Mouse (Mus musculus): Measurements from ENCODE around the gene Cst3. TPM values are rescaled to one million over a fixed set of nuclear protein-coding genes. Genes with fewer than 3 reads are reported as not detected.
A peak's percentile ranks its signal among the peaks of the same experiment; 100 is the strongest.

The Cst3 gene
- polyA plus RNA-seq, 1 experiment = 1,366 TPM

DNA sequence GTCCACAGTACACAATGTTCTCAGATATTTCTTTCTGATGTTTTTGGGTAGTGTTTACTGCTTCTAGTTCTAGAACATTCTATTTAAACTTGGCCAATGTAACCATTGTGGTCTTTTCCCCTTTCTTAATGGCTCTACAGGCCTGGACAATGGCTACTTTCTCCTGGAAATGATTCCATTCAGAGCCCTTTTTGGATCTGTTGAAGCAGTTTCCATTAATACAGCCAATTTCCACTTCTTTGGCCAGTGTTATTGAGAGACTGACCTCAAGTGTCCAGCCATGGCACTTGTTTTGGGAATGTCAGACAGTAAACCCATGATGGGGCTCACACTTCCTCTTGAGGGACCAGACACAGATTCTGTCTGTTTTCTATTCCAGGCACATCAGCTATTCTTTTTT is 13.8 kb downstream of the Cst3 start:
- H3K4me3 ChIP-seq (ENCODE audit: control insufficient read depth, insufficient read depth, low read length) = no peak overlapping the region
- TF ChIP-seq POLR2A (IDR thresholded peaks at IDR 0.05; ENCODE audit: control insufficient read depth, extremely low read depth, insufficient read depth, low read length, poor library complexity) (no peak), CTCF (IDR thresholded peaks at IDR 0.05; ENCODE audit: borderline replicate concordance, control insufficient read depth, extremely low read depth, insufficient read depth, low read length, poor library complexity) (no peak)
- no peaks in the 10 kb centered on the region for H3K36me3 ChIP-seq (ENCODE audit: control insufficient read depth, insufficient read depth, low read length)
- no peak overlapping the region for H3K27ac ChIP-seq (ENCODE audit: control insufficient read depth, insufficient read depth, low read length)
- no peaks in the 10 kb centered on the region for H3K4me1 ChIP-seq (replicated peaks; ENCODE audit: control insufficient read depth, insufficient read depth, low read length)
- no peaks in the 10 kb centered on the region for H3K27me3 ChIP-seq (ENCODE audit: control insufficient read depth, insufficient read depth, low read length)
- DNase-seq = no peak

- no peaks in the 10 kb centered on the region for H3K27me3 ChIP-seq (ENCODE audit: control insufficient read depth, insufficient read depth, low read length)
- WGBS = 87% methylated on average over 4 of the region's 4 CpGs
- H3K4me1 ChIP-seq (replicated peaks; ENCODE audit: control insufficient read depth, insufficient read depth, low read length) = no peaks in the 10 kb centered on the region
- H3K4me3 ChIP-seq (ENCODE audit: control insufficient read depth, insufficient read depth, low read length) = no peak overlapping the region
- H3K36me3 ChIP-seq (ENCODE audit: control insufficient read depth, insufficient read depth, low read length) = no peaks in the 10 kb centered on the region
- no peak for DNase-seq
- no peak overlapping the region for H3K27ac ChIP-seq (ENCODE audit: control insufficient read depth, insufficient read depth, low read length)
- TF ChIP-seq CTCF (IDR thresholded peaks at IDR 0.05; ENCODE audit: borderline replicate concordance, control insufficient read depth, extremely low read depth, insufficient read depth, low read length, poor library complexity) (no peak), POLR2A (IDR thresholded peaks at IDR 0.05; ENCODE audit: control insufficient read depth, extremely low read depth, insufficient read depth, low read length, poor library complexity) (no peak)
Measured at GRCm38 (mm10) chr2:148860993-148861392, 14.5 kb downstream of the Cst3 start.

- WGBS = 93% methylated on average over 4 of the region's 4 CpGs
Measured at GRCm38 (mm10) chr2:148857506-148857905, 18.0 kb downstream of the Cst3 start.

GRCm38 (mm10) chr2:148856630-148857400 is 18.7 kb downstream of the Cst3 start:
- no peak for DNase-seq

More at GRCm38 (mm10) chr2:148857506-148857905, 18.0 kb downstream of the Cst3 start:
- H3K4me3 ChIP-seq (ENCODE audit: control insufficient read depth, insufficient read depth, low read length) = no peak overlapping the region
- H3K27ac ChIP-seq (ENCODE audit: control insufficient read depth, insufficient read depth, low read length) = no peak overlapping the region
- no peaks in the 10 kb centered on the region for H3K4me1 ChIP-seq (replicated peaks; ENCODE audit: control insufficient read depth, insufficient read depth, low read length)
- no peaks in the 10 kb centered on the region for H3K27me3 ChIP-seq (ENCODE audit: control insufficient read depth, insufficient read depth, low read length)
- TF ChIP-seq CTCF (IDR thresholded peaks at IDR 0.05; ENCODE audit: borderline replicate concordance, control insufficient read depth, extremely low read depth, insufficient read depth, low read length, poor library complexity) = no peak
- no peak for TF ChIP-seq POLR2A (IDR thresholded peaks at IDR 0.05; ENCODE audit: control insufficient read depth, extremely low read depth, insufficient read depth, low read length, poor library complexity)
- no peaks in the 10 kb centered on the region for H3K36me3 ChIP-seq (ENCODE audit: control insufficient read depth, insufficient read depth, low read length)
- no peak for DNase-seq

GRCm38 (mm10) chr2:148851116-148851906 is 24.2 kb downstream of the Cst3 start:
- no peak for TF ChIP-seq CTCF (IDR thresholded peaks at IDR 0.05; ENCODE audit: borderline replicate concordance, control insufficient read depth, extremely low read depth, insufficient read depth, low read length, poor library complexity)
- no peak for TF ChIP-seq POLR2A (IDR thresholded peaks at IDR 0.05; ENCODE audit: control insufficient read depth, extremely low read depth, insufficient read depth, low read length, poor library complexity)
- Histone ChIP-seq H3K4me3 (ENCODE audit: control insufficient read depth, insufficient read depth, low read length) (no peak overlapping the region), H3K4me1 (replicated peaks; ENCODE audit: control insufficient read depth, insufficient read depth, low read length) (no peaks in the 10 kb centered on the region), H3K36me3 (ENCODE audit: control insufficient read depth, insufficient read depth, low read length) (no peaks in the 10 kb centered on the region), H3K27me3 (ENCODE audit: control insufficient read depth, insufficient read depth, low read length) (no peaks in the 10 kb centered on the region), H3K27ac (ENCODE audit: control insufficient read depth, insufficient read depth, low read length) (no peak overlapping the region)
- peak; percentile 53 for DNase-seq
- WGBS = 34% methylated on average over 8 of the region's 8 CpGs

More at GRCm38 (mm10) chr2:148856630-148857400, 18.7 kb downstream of the Cst3 start:
- H3K27me3 ChIP-seq (ENCODE audit: control insufficient read depth, insufficient read depth, low read length) = no peaks in the 10 kb centered on the region
- H3K4me1 ChIP-seq (replicated peaks; ENCODE audit: control insufficient read depth, insufficient read depth, low read length) = no peaks in the 10 kb centered on the region
- TF ChIP-seq CTCF (IDR thresholded peaks at IDR 0.05; ENCODE audit: borderline replicate concordance, control insufficient read depth, extremely low read depth, insufficient read depth, low read length, poor library complexity) (no peak), POLR2A (IDR thresholded peaks at IDR 0.05; ENCODE audit: control insufficient read depth, extremely low read depth, insufficient read depth, low read length, poor library complexity) (no peak)
- H3K27ac ChIP-seq (ENCODE audit: control insufficient read depth, insufficient read depth, low read length) = no peak overlapping the region; the same call in 1 of the 2 replicates
- no peaks in the 10 kb centered on the region for H3K36me3 ChIP-seq (ENCODE audit: control insufficient read depth, insufficient read depth, low read length)
- WGBS = 65% methylated on average over 8 of the region's 8 CpGs
- H3K4me3 ChIP-seq (ENCODE audit: control insufficient read depth, insufficient read depth, low read length) = no peak overlapping the region

GRCm38 (mm10) chr2:148839224-148839623 is 36.3 kb downstream of the Cst3 start:
- TF ChIP-seq POLR2A (IDR thresholded peaks at IDR 0.05; ENCODE audit: control insufficient read depth, extremely low read depth, insufficient read depth, low read length, poor library complexity) (no peak), CTCF (IDR thresholded peaks at IDR 0.05; ENCODE audit: borderline replicate concordance, control insufficient read depth, extremely low read depth, insufficient read depth, low read length, poor library complexity) (no peak)
- 75% methylated on average over 2 of the region's 2 CpGs for WGBS
- no peaks in the 10 kb centered on the region for H3K4me1 ChIP-seq (replicated peaks; ENCODE audit: control insufficient read depth, insufficient read depth, low read length)

More at GRCm38 (mm10) chr2:148839224-148839623, 36.3 kb downstream of the Cst3 start:
- no peaks in the 10 kb centered on the region for H3K27me3 ChIP-seq (ENCODE audit: control insufficient read depth, insufficient read depth, low read length)
- no peak for DNase-seq
- no peak overlapping the region for H3K4me3 ChIP-seq (ENCODE audit: control insufficient read depth, insufficient read depth, low read length)
- H3K36me3 ChIP-seq (ENCODE audit: control insufficient read depth, insufficient read depth, low read length) = no peaks in the 10 kb centered on the region
- no peak overlapping the region for H3K27ac ChIP-seq (ENCODE audit: control insufficient read depth, insufficient read depth, low read length)
